Mouse (Mus musculus): Measurements from ENCODE around the gene Fam160b1. TPM values are rescaled to one million over a fixed set of nuclear protein-coding genes. Genes with fewer than 3 reads are reported as not detected.

Fam160b1 gene
- total RNA-seq (2023), result 43.7 and 44.8 TPM in 2 replicates

DNA sequence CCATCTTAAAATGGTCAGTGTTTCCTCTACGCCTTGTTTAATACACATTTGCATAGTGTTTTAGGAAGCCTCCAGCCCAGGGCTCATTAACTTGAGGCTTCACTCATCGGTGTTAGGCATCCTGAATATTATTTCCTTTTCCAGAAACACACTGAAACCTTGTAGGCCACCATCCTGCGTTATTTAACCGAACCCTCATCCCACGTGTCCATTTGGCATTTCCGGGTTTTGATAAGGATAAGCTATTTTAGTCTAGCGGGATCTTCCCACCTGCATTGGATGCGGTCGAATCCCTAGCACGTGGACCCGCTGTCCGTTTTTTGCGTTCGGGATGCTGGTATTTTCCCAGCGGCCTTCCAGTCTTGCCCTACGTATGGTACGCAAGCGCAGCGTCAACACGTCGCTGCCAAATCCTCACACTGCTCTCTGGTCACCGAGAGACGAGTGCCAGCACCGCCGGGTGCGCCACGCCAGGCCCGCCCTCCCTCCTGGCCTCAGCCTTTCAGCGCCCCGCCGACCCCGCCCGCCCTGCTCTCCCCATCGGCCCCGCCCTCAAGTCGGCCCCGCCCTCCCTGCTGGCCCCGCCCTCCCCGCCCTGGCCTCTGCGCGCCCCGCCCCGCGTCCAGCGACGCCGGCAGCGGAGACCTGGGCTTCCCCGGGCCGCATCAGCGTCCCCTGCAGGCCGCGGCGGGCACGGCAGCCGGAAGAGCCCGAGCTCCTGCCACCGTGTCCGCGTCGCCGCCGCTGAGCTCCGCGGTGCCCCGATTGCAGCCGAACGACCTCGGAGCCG is at the start of gene Fam160b1:
TSS of gene Fam160b1 (plus strand) at position 340 of the 790 bp plus-strand sequence.

DNA sequence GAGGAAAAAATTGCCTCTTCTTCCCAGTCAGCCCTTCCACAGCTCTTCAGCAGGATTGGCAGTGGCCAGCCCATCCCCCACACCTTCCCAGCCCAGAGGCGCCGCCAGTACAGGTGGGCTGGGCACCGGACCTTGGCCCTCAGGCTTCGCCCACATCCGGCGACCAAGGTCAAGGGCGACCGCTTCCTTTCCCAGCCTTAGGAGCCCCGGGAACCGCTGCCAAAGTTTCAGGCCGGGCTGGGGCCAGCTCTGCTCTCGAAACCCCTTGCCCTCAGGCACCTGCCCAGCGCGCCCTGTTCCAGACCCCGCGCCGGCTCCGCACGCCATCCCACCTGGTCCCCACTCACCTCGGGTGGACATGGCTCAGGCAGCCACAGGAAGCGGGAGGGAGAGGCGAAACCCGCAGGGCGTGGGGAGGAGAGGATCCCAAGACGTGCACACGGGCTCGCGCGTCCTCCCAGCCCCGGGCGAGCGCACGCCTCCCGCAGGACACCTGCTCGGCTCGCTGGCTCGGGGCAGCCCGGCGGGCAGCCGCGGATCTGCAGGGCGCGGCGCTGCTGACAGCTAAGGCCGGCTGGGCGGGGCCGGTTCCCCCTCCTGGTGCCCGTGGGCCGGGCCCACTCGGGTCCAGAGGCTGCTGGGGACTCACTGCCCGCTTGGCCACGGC is 46.0 kb upstream of the Fam160b1 start, which contains the start of gene Ablim1:
TSS of gene Ablim1 (minus strand) at position 574 of the 667 bp plus-strand sequence.

Other genes starting within 250 kb of the Fam160b1 start
- gene Ablim1, start 45.8 kb upstream of the Fam160b1 start, total RNA-seq (2023), result 1.7 and 3.4 TPM in 2 replicates
- gene Trub1, start 92.2 kb downstream of the Fam160b1 start, total RNA-seq (2023), result 1.3 and 2.2 TPM in 2 replicates

All from neutrophil, adult 65 days (primary cell).